Mouse (Mus musculus) G1E (cell line): ENCODE results near the gene Gatm.

ENCODE experiments used
- CTCF ChIP-seq: IDR thresholded peaks from 2 replicates; pipeline ENCODE4 v1.5.1; 2012; ENCODE audit warnings: low read depth, low read length, inconsistent platforms, mixed read lengths
- GATA1 ChIP-seq: IDR thresholded peaks from 2 replicates; pipeline ENCODE4 v1.6.1; 2012; ENCODE audit warnings: borderline replicate concordance, low read length, inconsistent platforms, mixed read lengths
- GATA2 ChIP-seq: IDR thresholded peaks from 2 replicates; pipeline ENCODE4 v1.6.1; 2012; ENCODE audit warnings: low read depth, low read length, inconsistent platforms, borderline replicate concordance
- POLR2AphosphoS5 ChIP-seq: IDR thresholded peaks from 2 replicates; pipeline ENCODE4 v1.6.1; 2012; ENCODE audit warnings: low read depth, low read length, inconsistent platforms; ENCODE audit not compliant: insufficient replicate concordance
- TAL1 ChIP-seq: conservative IDR thresholded peaks from 2 replicates; pipeline ENCODE4 v1.6.1; 2012; ENCODE audit warnings: low read depth, low read length, inconsistent platforms, mixed read lengths

DNA sequence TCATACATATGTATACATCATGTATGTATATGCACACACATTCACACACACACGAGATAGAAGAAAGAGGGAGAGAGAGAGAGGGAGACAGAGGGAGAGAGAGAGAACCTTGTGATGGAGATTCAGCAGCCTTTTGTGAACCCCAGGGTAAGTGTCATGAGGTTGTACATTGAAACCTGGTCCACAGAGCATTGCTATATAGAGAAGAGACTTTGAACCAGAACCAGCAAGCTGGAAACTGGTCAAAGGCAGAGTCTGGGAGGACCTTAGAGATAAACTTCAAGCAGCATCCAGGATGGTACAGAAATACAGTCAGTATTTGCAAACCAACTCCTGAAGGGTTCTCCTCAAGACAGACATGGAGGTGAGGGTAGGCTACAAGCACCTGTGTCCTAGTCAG, 20.8 kb downstream of the Gatm start:
- TF ChIP-seq CTCF (no peak), GATA1 (no peak), TAL1 (no peak), GATA2 (no peak), POLR2AphosphoS5 (no peak)
